Comparison of ENCODE assay signal across 10 mouse cellular contexts in the genomic region with DNA sequence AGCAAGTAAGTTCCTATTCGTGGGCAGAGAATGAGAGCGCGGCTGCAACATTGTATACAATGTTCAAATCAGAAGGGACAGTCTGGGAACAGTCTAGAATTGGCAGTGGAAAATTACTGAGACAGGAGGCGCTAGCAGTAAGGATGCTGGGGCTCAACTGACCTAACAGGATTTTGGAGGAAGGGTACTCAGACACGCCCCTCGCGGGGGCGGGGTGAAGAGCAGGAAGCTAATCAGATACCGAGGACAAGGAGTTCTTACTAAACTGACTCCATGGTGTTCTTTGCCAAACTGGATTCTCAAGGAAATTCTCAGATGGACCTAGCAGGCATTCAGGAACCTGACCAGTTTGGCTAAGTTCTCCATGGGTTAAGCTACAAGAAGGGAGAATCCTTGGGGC. TPM values are rescaled to one million over a fixed set of nuclear protein-coding genes. Genes with fewer than 3 reads are reported as not detected.
A peak's percentile ranks its signal among the peaks of the same experiment; 100 is the strongest.
DNase-seq lines count a peak whose midpoint lies in the region; ATAC-seq and TF ChIP-seq lines count a peak whose summit lies in the region.
"Had no signal": no experiment of that assay in that cellular context is flagged by ENCODE, and none has a peak within 500 bp of the region (broad histone marks: within the 10 kb centered on the region; RNA-seq: fewer than 3 reads in every experiment).

No protein-coding gene starts in this region.

- ATAC-seq in heart, embryonic 15.5 days (replicated peaks; ENCODE audit: insufficient number of reproducible peaks, insufficient read depth, low FRiP score, low read depth): no peak
- ATAC-seq in kidney, postnatal 0 days (replicated peaks; ENCODE audit: low FRiP score, low read depth): peak; percentile 40; the same call in 1 of the 2 replicates
- no peak for ATAC-seq in midbrain, embryonic 13.5 days
- ATAC-seq: Patski had no signal

- 0 out of 2 replicates have a peak overlapping the region, but pooled peaks have one; percentile 14 for H3K4me2 ChIP-seq in heart, embryonic 15.5 days
- peak overlapping the region; percentile 27; the same call in 1 of the 2 replicates for H3K4me2 ChIP-seq in kidney, postnatal 0 days (ENCODE audit: low read length)
- 0 out of 2 replicates have a peak overlapping the region, but pooled peaks have one; percentile 5 for H3K4me2 ChIP-seq in midbrain, embryonic 13.5 days (replicated peaks)

- no peaks in the 10 kb centered on the region for H3K36me3 ChIP-seq in heart, embryonic 15.5 days
- no peaks in the 10 kb centered on the region for H3K36me3 ChIP-seq in heart, adult 2 months (ENCODE audit: control insufficient read depth, insufficient read depth, low read length)
- H3K36me3 ChIP-seq in kidney, postnatal 0 days (ENCODE audit: insufficient read depth, low read length): no peaks in the 10 kb centered on the region
- no peaks in the 10 kb centered on the region for H3K36me3 ChIP-seq in midbrain, embryonic 13.5 days

- 23% methylated on average over 9 of the region's 9 CpGs for WGBS in heart, embryonic 15.5 days
- 20% methylated on average over 9 of the region's 9 CpGs for WGBS in heart, adult 2 months
- 30% methylated on average over 9 of the region's 9 CpGs for WGBS in kidney, postnatal 0 days
- 18% methylated on average over 9 of the region's 9 CpGs for WGBS in midbrain, embryonic 13.5 days

- H3K4me3 ChIP-seq in heart, embryonic 15.5 days: no peak overlapping the region
- no peak overlapping the region for H3K4me3 ChIP-seq in heart, adult 2 months
- no peak overlapping the region for H3K4me3 ChIP-seq in kidney, postnatal 0 days (replicated peaks; ENCODE audit: low read depth, low read length)
- H3K4me3 ChIP-seq in midbrain, embryonic 13.5 days (replicated peaks): no peak overlapping the region
- H3K4me3 ChIP-seq: megakaryocyte, embryonic 14.5 days had no signal

- no peaks in the 10 kb centered on the region for H3K79me2 ChIP-seq in heart, adult 2 months (replicated peaks; ENCODE audit: control insufficient read depth, insufficient read depth, low read length)

- no peaks in the 10 kb centered on the region for H3K27me3 ChIP-seq in heart, embryonic 15.5 days
- no peaks in the 10 kb centered on the region for H3K27me3 ChIP-seq in heart, adult 2 months (ENCODE audit: control insufficient read depth, insufficient read depth, low read length)
- H3K27me3 ChIP-seq in kidney, postnatal 0 days (ENCODE audit: insufficient read depth, low read length): no peaks in the 10 kb centered on the region
- H3K27me3 ChIP-seq in midbrain, embryonic 13.5 days: no peaks in the 10 kb centered on the region
- H3K27me3 ChIP-seq: Patski had no signal

- no peak overlapping the region for H3K9ac ChIP-seq in heart, embryonic 15.5 days
- no peak overlapping the region for H3K9ac ChIP-seq in heart, adult 2 months (ENCODE audit: low read depth, low read length)
- H3K9ac ChIP-seq in kidney, postnatal 0 days (ENCODE audit: low read depth, low read length): no peak overlapping the region
- H3K9ac ChIP-seq in midbrain, embryonic 13.5 days (replicated peaks): no peak overlapping the region

- TF ChIP-seq POLR2A in heart, adult 2 months (IDR thresholded peaks at IDR 0.05; ENCODE audit: insufficient read depth, low read depth, low read length): no peak

- TF ChIP-seq EP300 in heart, adult 2 months (IDR thresholded peaks at IDR 0.05; ENCODE audit: insufficient read depth, low read depth, low read length): no peak

- H3K9me3 ChIP-seq in heart, embryonic 15.5 days (replicated peaks): no peaks in the 10 kb centered on the region
- no peaks in the 10 kb centered on the region for H3K9me3 ChIP-seq in kidney, postnatal 0 days (replicated peaks; ENCODE audit: low read length)
- no peaks in the 10 kb centered on the region for H3K9me3 ChIP-seq in midbrain, embryonic 13.5 days

- peaks cover 18% of the 10 kb centered on the region for H3K4me1 ChIP-seq in heart, embryonic 15.5 days (replicated peaks)
- H3K4me1 ChIP-seq in heart, adult 2 months (ENCODE audit: control insufficient read depth, insufficient read depth, low read length): no peaks in the 10 kb centered on the region
- H3K4me1 ChIP-seq in kidney, postnatal 0 days (replicated peaks; ENCODE audit: insufficient read depth, low read length): no peaks in the 10 kb centered on the region
- 0 out of 2 replicates have a peak, but pooled peaks cover 10% of the 10 kb centered on the region for H3K4me1 ChIP-seq in midbrain, embryonic 13.5 days (replicated peaks)

- no peak for DNase-seq in heart, adult 2 months
- peak; percentile 62 for DNase-seq in embryo, embryonic 10.5 days (ENCODE audit: low spot score)
- peak; percentile 61 for DNase-seq in kidney, postnatal 0 days (ENCODE audit: low spot score)
- DNase-seq in thymus, adult 18-20 months: no peak
- no peak for DNase-seq in thymus, postnatal 25 days
- DNase-seq in layer of hippocampus, postnatal 25 days (ENCODE audit: extremely low spot score in 1 of 2, low spot score in 1 of 2): no peak

- no peak overlapping the region for H3K27ac ChIP-seq in heart, embryonic 15.5 days
- H3K27ac ChIP-seq in heart, adult 2 months: no peak overlapping the region
- H3K27ac ChIP-seq in kidney, postnatal 0 days: no peak overlapping the region
- H3K27ac ChIP-seq in midbrain, embryonic 13.5 days: no peak overlapping the region

- intact Hi-C loops in heart, adult 2 months (cut with DNase I): no loop called here

- TF ChIP-seq CTCF in heart, adult 2 months (IDR thresholded peaks at IDR 0.05): no peak
- peak; percentile 9; the same call in 1 of the 2 replicates for TF ChIP-seq CTCF in kidney, postnatal 0 days (IDR thresholded peaks at IDR 0.05; ENCODE audit: low read depth)

RNA-seq across cellular contexts. Expression of a gene that starts 9.0 kb away (rescaled TPM):
- 9.3 and 9.4 TPM in 2 replicates for polyA plus RNA-seq in heart, embryonic 15.5 days (2015; fragmentation: Nextera tagmentation; extraction: Ambion mirVana)
- 1 to 10 TPM; 3.3 to 3.5 TPM for total RNA-seq in heart, adult 2 months (2021)
- polyA plus RNA-seq in heart, adult 2 months (2012; rRNA removed): 4.2 and 4.8 TPM in 2 replicates
- 14.7 and 14.9 TPM in 2 replicates for polyA plus RNA-seq in kidney, postnatal 0 days (2015; fragmentation: Nextera tagmentation; extraction: Ambion mirVana)
- 6.8 and 10.1 TPM in 2 replicates for polyA plus RNA-seq in midbrain, embryonic 13.5 days (2015; fragmentation: Nextera tagmentation; extraction: Ambion mirVana)
- under 1 TPM; 0.45 to 0.64 TPM for total RNA-seq in layer of hippocampus, postnatal 25 days (2021)

RNA-seq across cellular contexts. Expression of a gene that starts 27.7 kb away (rescaled TPM):
- 150 and 163 TPM in 2 replicates for polyA plus RNA-seq in heart, embryonic 15.5 days (2015; fragmentation: Nextera tagmentation; extraction: Ambion mirVana)
- total RNA-seq in heart, adult 2 months (2021): 100 to 1,000 TPM; 266 to 282 TPM
- 352 and 459 TPM in 2 replicates for polyA plus RNA-seq in heart, adult 2 months (2012; rRNA removed)
- 347 and 438 TPM in 2 replicates for polyA plus RNA-seq in kidney, postnatal 0 days (2015; fragmentation: Nextera tagmentation; extraction: Ambion mirVana)
- polyA plus RNA-seq in midbrain, embryonic 13.5 days (2015; fragmentation: Nextera tagmentation; extraction: Ambion mirVana): 103 and 107 TPM in 2 replicates
- 10 to 100 TPM; 38.7 to 42.2 TPM for total RNA-seq in layer of hippocampus, postnatal 25 days (2021)

RNA-seq across cellular contexts. Expression of a gene that starts 39.1 kb away (rescaled TPM):
- polyA plus RNA-seq in heart, embryonic 15.5 days (2015; fragmentation: Nextera tagmentation; extraction: Ambion mirVana): 60.6 and 64.6 TPM in 2 replicates
- total RNA-seq in heart, adult 2 months (2021): 10 to 100 TPM; 53.8 to 63.5 TPM
- polyA plus RNA-seq in heart, adult 2 months (2012; rRNA removed): 50.5 and 89.4 TPM in 2 replicates
- polyA plus RNA-seq in kidney, postnatal 0 days (2015; fragmentation: Nextera tagmentation; extraction: Ambion mirVana): 30.4 and 30.6 TPM in 2 replicates
- 8.1 and 8.4 TPM in 2 replicates for polyA plus RNA-seq in midbrain, embryonic 13.5 days (2015; fragmentation: Nextera tagmentation; extraction: Ambion mirVana)
- total RNA-seq in layer of hippocampus, postnatal 25 days (2021): 10 to 100 TPM; 21.6 to 26.5 TPM

Comparison
In these comparisons a context has a peak if more than half of its experiments do, and no peak if none do; other contexts are left out.
1. DNase-seq: peak in embryo, embryonic 10.5 days (single experiment) and kidney, postnatal 0 days (single experiment); none in heart, adult 2 months (0 of 2), thymus, adult 18-20 months (0 of 2), thymus, postnatal 25 days (single experiment) and layer of hippocampus, postnatal 25 days (0 of 2).
2. Peak in every context shown above with its lines, with median percentiles within 50 percentile points of each other: H3K4me2 ChIP-seq.